Mouse (Mus musculus) gastrocnemius, adult 2 months (tissue): ENCODE results near the gene Zfp503. TPM values are rescaled to one million over a fixed set of nuclear protein-coding genes. Genes with fewer than 3 reads are reported as not detected.

ENCODE experiments used
- DNase-seq: peaks from one replicate; pipeline ENCODE4 v3.0.0; 2022
- H3K27ac ChIP-seq: fragments of 200-600 bp; 2 replicates; pipeline ENCODE4 v1.8.1; 2022; ENCODE audit warnings: mild to moderate bottlenecking
- H3K4me3 ChIP-seq: fragments of 200-600 bp; 2 replicates; pipeline ENCODE4 v1.8.1; 2022; ENCODE audit warnings: mild to moderate bottlenecking, moderate library complexity
- CTCF ChIP-seq: fragments of 200-600 bp; IDR thresholded peaks from 2 replicates; pipeline ENCODE4 v1.8.1; 2022; ENCODE audit warnings: antibody characterized with exemption, mild to moderate bottlenecking, moderate library complexity
- intact Hi-C: fragments of 180-260 bp; cut with DNase I; formaldehyde crosslinking; loops from one replicate; pipeline ENCODE4 v1.15.1; 2025
- total RNA-seq, 2 experiments: library from RNA; stranded (reverse); gene quantifications; 2 replicates each; pipeline ENCODE4 v1.2.3; 2021

Gene Zfp503
- total RNA-seq, 2 experiments from 2014 or later, result 8.1 to 10.7 TPM

- peak overlapping the region; percentile 99 for H3K27ac ChIP-seq
- intact Hi-C loops, result loop anchor here (10.0 kb wide), 1 partner anchor 1421 kb away; no protein-coding TSS in a partner anchor
- H3K4me3 ChIP-seq, result peak overlapping the region; percentile 76
- TF ChIP-seq CTCF, result no peak
- DNase-seq, result peak; percentile 68
Measured at GRCm38 (mm10) chr14:21983311-21983949, 6.0 kb downstream of the Zfp503 start.

- Histone ChIP-seq H3K4me3 (peak overlapping the region; percentile 76), H3K27ac (peak overlapping the region; percentile 99)
- peak; percentile 67 for DNase-seq
- intact Hi-C loops, result loop anchor here (10.0 kb wide), 1 partner anchor 1422 kb away; no protein-coding TSS in a partner anchor
- no peak for TF ChIP-seq CTCF
Measured at GRCm38 (mm10) chr14:21982592-21983310, 6.7 kb downstream of the Zfp503 start.

GRCm38 (mm10) chr14:21982096-21982591, 7.3 kb downstream of the Zfp503 start:
- Histone ChIP-seq H3K4me3 (peak overlapping the region; percentile 76), H3K27ac (peak overlapping the region; percentile 99)
- peak; percentile 65 for DNase-seq
- no peak for TF ChIP-seq CTCF
- intact Hi-C loops, result loop anchor here (10.0 kb wide), 1 partner anchor 1423 kb away; no protein-coding TSS in a partner anchor

- intact Hi-C loops, result loop anchor here (10.0 kb wide), 1 partner anchor 1423 kb away; no protein-coding TSS in a partner anchor
- peak; percentile 93; the same call in 1 of the 2 replicates for TF ChIP-seq CTCF
- Histone ChIP-seq H3K27ac (peak overlapping the region; percentile 99), H3K4me3 (peak overlapping the region; percentile 76)
- peak; percentile 88 for DNase-seq
Measured at GRCm38 (mm10) chr14:21981462-21981861, 7.9 kb downstream of the Zfp503 start.

- H3K4me3 ChIP-seq, result no peak overlapping the region
- intact Hi-C loops, result loop anchor here (5.0 kb wide), 2 partner anchors 608 to 1078 kb away; no protein-coding TSS in a partner anchor
- peak; percentile 85 for TF ChIP-seq CTCF
- no peak overlapping the region for H3K27ac ChIP-seq
- peak; percentile 84 for DNase-seq
Measured at GRCm38 (mm10) chr14:21968978-21969377, 20.4 kb downstream of the Zfp503 start.

GRCm38 (mm10) chr14:21967375-21968010, 21.9 kb downstream of the Zfp503 start:
- no peak for TF ChIP-seq CTCF
- no peak for DNase-seq
- Histone ChIP-seq H3K27ac (no peak overlapping the region), H3K4me3 (no peak overlapping the region)
- intact Hi-C loops, result loop anchor here (5.0 kb wide), 2 partner anchors 610 to 1080 kb away; no protein-coding TSS in a partner anchor

GRCm38 (mm10) chr14:21966276-21966675, 23.1 kb downstream of the Zfp503 start:
- no peak for TF ChIP-seq CTCF
- no peak overlapping the region for H3K4me3 ChIP-seq
- DNase-seq, result no peak
- no peak overlapping the region for H3K27ac ChIP-seq
- intact Hi-C loops, result loop anchor here (5.0 kb wide), 2 partner anchors 611 to 1081 kb away; no protein-coding TSS in a partner anchor

GRCm38 (mm10) chr14:21962381-21963050, 26.9 kb downstream of the Zfp503 start:
- no peak for DNase-seq
- Histone ChIP-seq H3K27ac (no peak overlapping the region), H3K4me3 (no peak overlapping the region)
- intact Hi-C loops, result no loop called here
- no peak for TF ChIP-seq CTCF

- Histone ChIP-seq H3K27ac (no peak overlapping the region), H3K4me3 (no peak overlapping the region)
- intact Hi-C loops, result no loop called here
- no peak for DNase-seq
- no peak for TF ChIP-seq CTCF
Measured at GRCm38 (mm10) chr14:21959243-21959642, 30.2 kb downstream of the Zfp503 start.

- no peak overlapping the region for H3K27ac ChIP-seq
- no peak for DNase-seq
- TF ChIP-seq CTCF, result no peak
- no peak overlapping the region for H3K4me3 ChIP-seq
- intact Hi-C loops, result no loop called here
Measured at GRCm38 (mm10) chr14:21958643-21959042, 30.8 kb downstream of the Zfp503 start.

- DNase-seq, result no peak
- TF ChIP-seq CTCF, result no peak
- no peak overlapping the region for H3K4me3 ChIP-seq
- intact Hi-C loops, result no loop called here
- no peak overlapping the region for H3K27ac ChIP-seq
Measured at GRCm38 (mm10) chr14:21952541-21952940, 36.9 kb downstream of the Zfp503 start.
